Mouse (Mus musculus): Measurements from ENCODE around the gene Rtp2. TPM values are rescaled to one million over a fixed set of nuclear protein-coding genes. Genes with fewer than 3 reads are reported as not detected.
"Not testable (repeated sequence)": the region's sequence is repeated elsewhere in the genome, so short reads cannot be mapped to it uniquely, and the experiment has no call there.

The Rtp2 gene
- total RNA-seq, 2 experiments from 2014 or later, result not detected

DNA sequence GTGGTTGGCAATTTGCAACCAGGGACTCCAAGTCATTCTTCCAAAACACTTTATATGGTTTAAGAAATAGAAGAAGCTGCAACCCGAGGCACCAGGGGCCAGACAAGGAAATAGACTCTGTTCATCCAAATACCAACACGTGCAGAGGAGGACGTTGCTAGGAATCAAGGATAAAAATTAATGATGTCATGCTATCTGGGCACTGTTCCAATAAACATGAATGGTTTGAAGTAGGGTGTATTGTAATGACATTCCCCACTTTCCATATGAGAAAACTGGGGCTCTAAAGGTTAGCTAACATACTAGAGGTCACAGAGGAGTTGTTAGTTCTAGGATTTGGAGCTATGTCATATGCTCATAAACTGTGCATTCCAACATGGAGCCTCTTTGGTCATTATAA lies 12.6 kb upstream of the Rtp2 start:
- no peak overlapping the region for H3K4me3 ChIP-seq
- no peak for DNase-seq (ENCODE audit: extremely low spot score in 1 of 2, low spot score in 2 of 2)
- no peak overlapping the region for H3K27ac ChIP-seq
- no peak for TF ChIP-seq CTCF (IDR thresholded peaks at IDR 0.05)
- intact Hi-C loops (cut with DNase I), result no loop called here

DNA sequence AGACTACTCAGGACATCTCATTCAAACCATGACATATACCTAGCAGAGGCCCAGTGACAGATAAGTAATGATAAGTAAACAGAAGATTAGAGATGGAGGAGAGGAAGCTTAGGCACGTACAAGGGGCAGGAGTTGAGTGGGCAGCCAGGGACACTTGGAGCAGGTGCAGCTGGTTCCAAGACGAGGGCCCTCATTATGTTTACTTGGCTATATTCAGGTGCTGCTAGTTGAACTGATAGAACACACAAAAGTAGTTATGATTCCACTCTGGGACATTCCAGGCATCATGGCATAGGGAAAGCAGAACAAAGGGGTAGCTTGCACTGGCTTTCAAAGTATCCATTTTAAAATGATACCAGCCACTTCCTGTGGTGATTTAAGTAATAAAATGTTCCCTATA lies 2.2 kb upstream of the Rtp2 start:
- DNase-seq (ENCODE audit: extremely low spot score in 1 of 2, low spot score in 2 of 2), result no peak
- intact Hi-C loops (cut with DNase I), result no loop called here
- H3K4me3 ChIP-seq, result no peak overlapping the region
- no peak overlapping the region for H3K27ac ChIP-seq
- TF ChIP-seq CTCF (IDR thresholded peaks at IDR 0.05), result no peak

DNA sequence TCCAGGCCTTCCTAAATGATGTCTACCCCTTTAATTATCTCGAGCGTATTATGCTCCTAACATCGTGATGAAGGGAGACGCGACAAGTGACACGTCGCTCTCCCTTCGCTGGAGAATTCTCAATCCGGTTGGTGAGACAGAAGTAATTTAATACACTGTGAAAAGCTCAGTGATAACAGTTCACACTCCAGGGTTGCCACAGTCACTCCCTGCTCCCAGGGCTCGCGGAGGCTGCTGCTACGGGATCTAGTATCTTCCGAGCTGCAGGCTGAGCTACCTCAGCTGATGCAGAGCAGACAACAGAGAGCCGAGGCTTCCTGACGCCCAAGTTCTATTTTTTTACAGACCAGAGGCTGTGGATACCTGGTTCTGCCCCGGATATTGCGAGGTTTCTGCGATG lies 919 bp downstream of the Rtp2 start:
- Histone ChIP-seq H3K4me3 (no peak overlapping the region), H3K27ac (no peak overlapping the region)
- intact Hi-C loops (cut with DNase I), result no loop called here
- no peak for TF ChIP-seq CTCF (IDR thresholded peaks at IDR 0.05)
- no peak for DNase-seq (ENCODE audit: extremely low spot score in 1 of 2, low spot score in 2 of 2)

DNA sequence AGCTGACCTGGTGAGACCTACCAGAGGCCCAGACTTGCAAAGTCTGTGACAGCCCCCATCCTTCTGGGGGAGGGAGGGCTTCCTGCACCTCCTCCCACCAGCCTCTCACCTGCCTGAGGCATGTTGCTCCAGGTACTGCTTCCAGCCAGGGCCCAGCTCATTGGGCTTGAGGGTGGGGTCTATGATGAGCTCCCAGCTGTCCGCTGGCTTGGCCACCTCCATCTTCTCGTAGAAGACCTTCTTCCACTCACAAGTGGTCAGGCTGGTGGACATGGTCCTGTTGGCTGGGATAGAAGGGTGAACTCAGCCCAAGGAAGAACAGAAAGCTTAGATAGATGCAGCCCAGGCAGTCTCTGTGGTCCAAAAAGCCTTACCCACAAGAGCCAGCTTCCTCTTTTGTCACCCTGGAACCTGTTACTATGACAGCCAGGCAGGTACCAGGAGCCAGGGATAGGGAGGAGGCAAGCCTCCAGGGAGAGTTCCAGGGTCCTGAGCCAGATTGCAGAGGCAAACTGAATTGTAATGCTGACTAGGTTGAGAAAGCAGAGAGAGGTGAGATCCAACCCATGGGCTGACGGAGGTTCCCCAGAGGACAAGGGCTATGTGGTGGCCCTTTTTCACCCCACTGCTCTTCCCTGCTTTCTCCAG lies 1.6 kb downstream of the Rtp2 start:
- Histone ChIP-seq H3K27ac (no peak overlapping the region), H3K4me3 (no peak overlapping the region)
- intact Hi-C loops (cut with DNase I), result no loop called here
- no peak for DNase-seq (ENCODE audit: extremely low spot score in 1 of 2, low spot score in 2 of 2)
- TF ChIP-seq CTCF (IDR thresholded peaks at IDR 0.05), result no peak

DNA sequence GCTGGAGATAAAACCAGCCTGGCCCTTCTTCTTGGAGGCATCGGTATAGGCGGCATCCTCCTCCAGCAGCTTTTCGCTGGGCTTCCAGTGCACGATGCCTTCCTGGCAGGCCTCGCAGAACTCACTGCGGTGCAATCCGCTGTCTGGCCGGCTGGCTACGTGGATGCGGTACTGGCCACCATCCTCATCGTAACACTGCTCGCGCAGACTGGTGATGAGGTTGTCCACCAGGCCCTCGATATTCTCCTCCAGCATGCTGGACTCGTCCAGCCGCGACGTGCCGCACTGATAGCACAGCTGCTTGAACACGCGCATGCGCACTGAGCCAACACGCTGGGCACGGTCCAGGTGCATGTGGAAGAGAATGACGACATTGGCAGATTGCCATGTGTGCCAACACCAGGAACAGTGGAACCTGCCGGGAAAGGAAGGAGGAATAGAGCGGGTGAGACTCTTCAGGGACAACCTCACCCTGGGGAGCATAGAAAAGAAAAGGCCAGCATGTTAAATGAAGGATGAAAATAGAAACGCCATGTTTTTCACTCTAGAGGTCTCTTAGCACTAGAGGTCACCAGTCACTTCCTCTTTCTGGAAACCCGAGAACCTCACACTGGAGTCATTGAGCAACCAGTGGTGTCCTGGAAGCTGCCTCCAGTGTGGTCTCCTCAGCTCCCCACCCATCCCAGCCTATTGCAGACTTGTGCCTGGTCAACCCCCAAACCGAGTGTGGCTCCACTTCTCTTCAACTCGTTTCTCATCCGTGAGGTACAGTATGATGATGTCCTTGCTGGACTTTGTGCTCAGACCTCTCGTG lies 4.7 kb downstream of the Rtp2 start:
- Histone ChIP-seq H3K4me3 (no peak overlapping the region), H3K27ac (no peak overlapping the region)
- no peak for DNase-seq (ENCODE audit: extremely low spot score in 1 of 2, low spot score in 2 of 2)
- intact Hi-C loops (cut with DNase I), result no loop called here
- TF ChIP-seq CTCF (IDR thresholded peaks at IDR 0.05), result no peak

DNA sequence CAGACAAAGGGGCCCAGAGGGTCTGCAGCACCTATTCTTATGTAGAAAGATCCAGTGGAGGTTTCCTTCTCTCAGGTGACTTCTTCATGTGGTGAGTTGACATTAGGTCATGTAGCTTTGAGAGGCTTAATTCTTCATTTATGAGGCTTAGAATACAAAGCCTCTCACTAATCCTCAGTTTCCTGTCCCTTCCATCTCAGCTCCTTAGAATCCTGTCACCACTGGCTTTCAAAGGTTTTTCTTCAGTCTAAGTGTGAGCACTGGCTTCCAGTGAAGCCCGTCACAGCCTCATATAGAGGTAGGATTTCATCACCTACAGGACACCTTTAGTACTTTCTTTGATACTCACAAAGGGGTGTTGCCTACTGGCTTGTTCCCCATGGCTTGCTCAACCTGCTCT lies 9.3 kb downstream of the Rtp2 start:
- Histone ChIP-seq H3K4me3 (no peak overlapping the region), H3K27ac (no peak overlapping the region)
- no peak for TF ChIP-seq CTCF (IDR thresholded peaks at IDR 0.05)
- intact Hi-C loops (cut with DNase I), result no loop called here
- no peak for DNase-seq (ENCODE audit: extremely low spot score in 1 of 2, low spot score in 2 of 2)

DNA sequence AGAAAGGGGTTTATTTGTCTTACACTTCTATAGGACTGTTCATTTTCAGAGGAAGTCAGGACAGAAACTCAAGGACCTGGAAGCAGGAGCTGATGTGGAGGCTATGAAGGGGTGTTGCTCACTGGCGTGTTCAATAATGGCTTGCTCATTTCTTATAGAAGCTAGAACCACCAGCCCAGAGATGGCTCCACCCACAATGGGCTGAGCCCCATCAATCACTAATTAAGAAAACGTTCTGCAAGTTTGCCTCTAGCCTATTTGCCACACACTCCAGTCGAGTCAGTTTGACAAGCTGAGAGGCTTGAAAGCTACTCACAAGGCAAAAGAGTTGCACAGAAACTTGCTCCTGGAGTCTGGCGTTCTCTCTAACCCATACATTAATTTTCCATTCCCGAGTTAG lies 10.5 kb downstream of the Rtp2 start:
- no peak for TF ChIP-seq CTCF (IDR thresholded peaks at IDR 0.05)
- DNase-seq (ENCODE audit: extremely low spot score in 1 of 2, low spot score in 2 of 2), result no peak

DNA sequence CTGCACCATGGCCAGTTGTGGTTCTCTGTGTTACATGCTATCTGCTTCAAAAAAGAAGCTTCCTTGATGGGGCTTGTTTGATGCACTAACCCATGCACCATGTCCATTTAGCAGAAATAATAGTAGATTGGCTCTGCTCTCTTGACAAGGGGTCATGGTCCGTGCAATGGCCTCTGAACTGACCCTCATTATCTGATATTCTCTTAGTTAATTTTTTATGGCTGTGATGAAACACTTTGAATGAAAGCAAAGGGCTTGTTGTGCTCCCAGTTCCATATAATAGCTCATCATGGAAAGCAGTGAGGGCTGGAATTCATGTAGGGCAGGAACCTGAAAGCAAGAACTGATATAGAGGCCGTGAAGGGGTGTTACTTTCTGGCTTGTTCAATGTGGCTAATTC lies 12.8 kb downstream of the Rtp2 start:
- DNase-seq (ENCODE audit: extremely low spot score in 1 of 2, low spot score in 2 of 2), result no peak
- no peak overlapping the region for H3K4me3 ChIP-seq
- no peak for TF ChIP-seq CTCF (IDR thresholded peaks at IDR 0.05)
- intact Hi-C loops (cut with DNase I), result no loop called here
- H3K27ac ChIP-seq, result no peak overlapping the region

More for the DNA sequence above, 10.5 kb downstream of the Rtp2 start:
- intact Hi-C loops (cut with DNase I), result no loop called here
- Histone ChIP-seq H3K27ac (no peak overlapping the region), H3K4me3 (no peak overlapping the region)

DNA sequence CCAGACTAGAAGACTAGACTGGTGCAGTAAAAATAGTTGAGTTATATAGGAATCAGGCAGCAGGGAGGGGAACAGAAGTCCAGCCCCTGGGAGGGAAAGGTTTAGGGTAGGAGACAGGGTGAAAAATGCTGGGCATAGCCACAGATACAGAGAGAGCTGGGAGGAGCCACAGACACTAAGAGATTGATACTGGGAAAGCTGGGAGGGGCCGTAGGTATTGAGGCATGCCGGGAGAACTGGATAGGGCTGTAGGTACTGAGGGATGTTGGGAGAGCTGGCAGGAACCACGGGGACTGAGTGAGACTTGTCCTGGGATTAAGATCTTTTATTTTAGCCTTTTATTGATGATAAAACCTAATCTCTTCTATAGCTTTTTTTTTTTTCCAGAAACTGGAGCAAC lies 18.8 kb downstream of the Rtp2 start:
- H3K27ac ChIP-seq, result no peak overlapping the region
- no peak for DNase-seq (ENCODE audit: extremely low spot score in 1 of 2, low spot score in 2 of 2)
- intact Hi-C loops (cut with DNase I), result no loop called here
- no peak overlapping the region for H3K4me3 ChIP-seq
- TF ChIP-seq CTCF (IDR thresholded peaks at IDR 0.05), result no peak

DNA sequence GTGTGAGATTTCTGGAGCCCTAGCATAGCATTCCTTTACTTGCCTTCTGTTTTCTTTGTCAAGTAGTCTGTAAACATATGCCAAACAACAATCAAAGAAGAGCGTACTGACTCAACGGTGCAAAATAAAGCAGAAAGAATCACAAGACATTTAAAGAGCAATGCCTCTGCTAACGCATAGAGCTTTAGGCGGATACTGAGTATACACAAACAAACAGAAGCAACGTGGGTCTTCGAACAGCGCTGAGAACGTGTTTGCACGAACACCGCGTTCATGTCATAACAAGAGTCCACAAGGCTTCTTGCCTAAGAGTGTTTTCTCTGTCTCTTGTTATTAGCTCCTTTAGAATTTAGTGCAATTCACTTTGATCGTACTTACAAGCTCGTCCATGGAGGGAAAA lies 19.5 kb downstream of the Rtp2 start:
- no peak overlapping the region for H3K27ac ChIP-seq
- intact Hi-C loops (cut with DNase I), result no loop called here
- no peak for TF ChIP-seq CTCF (IDR thresholded peaks at IDR 0.05)
- H3K4me3 ChIP-seq, result no peak overlapping the region
- no peak for DNase-seq (ENCODE audit: extremely low spot score in 1 of 2, low spot score in 2 of 2)

DNA sequence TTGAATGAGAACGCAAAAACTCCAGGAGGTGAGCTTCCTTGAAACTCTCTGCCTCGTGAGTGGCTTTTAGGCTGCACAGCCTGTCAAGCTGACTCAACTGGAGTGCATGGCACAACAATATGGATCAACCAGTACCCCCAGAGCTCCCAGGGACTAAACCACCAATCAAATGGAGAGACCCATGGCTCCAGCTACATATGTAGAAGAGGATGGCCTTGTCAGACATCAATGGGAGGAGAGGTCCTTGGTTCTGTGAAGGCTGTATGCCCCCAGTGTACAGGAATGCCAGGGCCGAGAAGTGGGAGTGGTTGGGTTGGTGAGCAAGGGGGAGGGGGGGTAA lies 23.2 kb downstream of the Rtp2 start:
- H3K4me3 ChIP-seq; DNase-seq (ENCODE audit: extremely low spot score in 1 of 2, low spot score in 2 of 2); intact Hi-C loops (cut with DNase I); H3K27ac ChIP-seq: not testable (repeated sequence)

DNA sequence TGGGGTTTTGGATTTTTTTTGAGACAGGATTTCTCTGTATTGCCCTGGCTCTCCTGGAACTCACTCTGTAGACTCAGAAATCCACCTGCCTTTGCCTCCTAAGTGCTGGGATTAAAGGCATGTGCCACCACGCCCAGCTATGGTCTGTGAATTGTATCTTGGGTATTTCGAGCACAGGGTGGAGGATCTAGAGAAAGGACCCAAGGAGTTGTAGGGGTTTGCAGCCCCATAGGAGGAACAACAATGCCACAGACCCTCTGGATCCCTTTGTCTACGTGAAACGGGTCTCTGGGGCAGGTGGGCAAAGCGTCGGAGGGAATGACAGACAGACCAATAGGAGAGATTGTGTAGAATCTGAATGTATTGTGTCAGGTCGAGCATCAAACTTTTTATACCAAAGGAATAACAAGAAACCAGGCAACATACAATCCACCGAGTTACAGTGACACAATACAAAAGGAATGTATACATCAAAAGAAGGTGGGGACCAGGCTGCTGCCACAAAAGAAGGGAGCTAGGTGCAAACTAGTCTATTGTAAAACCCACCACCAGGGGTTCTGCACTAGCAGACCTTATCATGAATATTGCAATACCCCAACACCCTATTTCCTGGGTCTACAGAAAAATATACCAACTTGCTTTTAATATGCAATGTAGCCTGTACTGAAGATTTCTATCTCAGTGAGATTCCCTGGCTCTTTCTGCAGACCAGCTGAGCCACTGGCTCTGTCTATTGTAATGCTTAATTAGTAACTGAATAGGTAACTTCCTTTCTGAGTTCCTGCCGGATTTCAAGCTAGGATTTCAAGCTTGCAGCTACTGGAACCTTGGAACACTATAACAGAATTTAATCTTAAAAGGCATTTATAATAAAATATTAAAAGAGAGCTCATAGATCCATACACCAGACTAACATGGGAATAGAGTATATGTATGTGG lies 23.8 kb downstream of the Rtp2 start:
- DNase-seq (ENCODE audit: extremely low spot score in 1 of 2, low spot score in 2 of 2); H3K4me3 ChIP-seq; H3K27ac ChIP-seq; intact Hi-C loops (cut with DNase I): not testable (repeated sequence)

DNA sequence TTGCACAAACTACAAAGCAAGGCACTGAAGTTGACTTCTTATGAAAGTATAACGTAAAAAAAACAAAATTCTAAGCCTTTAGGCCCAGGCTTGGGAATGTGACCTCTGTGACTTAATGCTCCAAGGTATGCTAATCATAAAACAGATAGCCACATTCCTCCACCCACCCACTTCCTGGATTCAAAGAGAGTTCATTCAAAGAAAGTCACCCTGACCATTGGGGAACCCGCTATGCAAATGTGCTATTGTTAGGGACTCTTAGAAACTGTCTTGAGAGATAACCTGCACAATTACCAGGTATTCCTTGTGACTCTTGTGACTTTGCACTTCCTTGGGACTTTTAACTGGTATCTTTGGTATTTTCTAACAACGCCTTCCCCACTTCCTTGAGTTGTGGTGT lies 25.6 kb downstream of the Rtp2 start:
- H3K27ac ChIP-seq; intact Hi-C loops (cut with DNase I); H3K4me3 ChIP-seq; DNase-seq (ENCODE audit: extremely low spot score in 1 of 2, low spot score in 2 of 2): not testable (repeated sequence)

All from left cerebral cortex, adult 2 months (tissue).